Mouse (Mus musculus) liver, embryonic 14.5 days (tissue): ENCODE measurements around the gene Lmx1b.

Experiments used
- CTCF ChIP-seq: IDR thresholded peaks from 2 replicates; pipeline ENCODE4 v1.5.1; 2016; ENCODE audit warnings: antibody characterized with exemption, low read depth, control low read depth
- EP300 ChIP-seq: IDR thresholded peaks from 2 replicates; pipeline ENCODE4 v1.6.1; 2016; ENCODE audit warnings: antibody characterized with exemption, low read depth

GRCm38 (mm10) chr2:33631708-33632343, 8.5 kb downstream of the Lmx1b start:
- TF ChIP-seq CTCF (no peak), EP300 (no peak)
